Mouse (Mus musculus): ENCODE data around the gene Hspa1b. TPM values are rescaled to one million over a fixed set of nuclear protein-coding genes. Genes with fewer than 3 reads are reported as not detected.

Gene Hspa1b
- 10 to 100 TPM in 1 of 2 experiments, 1 to 10 TPM in 1; 5.1 to 34.0 TPM for polyA plus RNA-seq (2012; fragmentation: generic; extraction: Trizol)

DNA sequence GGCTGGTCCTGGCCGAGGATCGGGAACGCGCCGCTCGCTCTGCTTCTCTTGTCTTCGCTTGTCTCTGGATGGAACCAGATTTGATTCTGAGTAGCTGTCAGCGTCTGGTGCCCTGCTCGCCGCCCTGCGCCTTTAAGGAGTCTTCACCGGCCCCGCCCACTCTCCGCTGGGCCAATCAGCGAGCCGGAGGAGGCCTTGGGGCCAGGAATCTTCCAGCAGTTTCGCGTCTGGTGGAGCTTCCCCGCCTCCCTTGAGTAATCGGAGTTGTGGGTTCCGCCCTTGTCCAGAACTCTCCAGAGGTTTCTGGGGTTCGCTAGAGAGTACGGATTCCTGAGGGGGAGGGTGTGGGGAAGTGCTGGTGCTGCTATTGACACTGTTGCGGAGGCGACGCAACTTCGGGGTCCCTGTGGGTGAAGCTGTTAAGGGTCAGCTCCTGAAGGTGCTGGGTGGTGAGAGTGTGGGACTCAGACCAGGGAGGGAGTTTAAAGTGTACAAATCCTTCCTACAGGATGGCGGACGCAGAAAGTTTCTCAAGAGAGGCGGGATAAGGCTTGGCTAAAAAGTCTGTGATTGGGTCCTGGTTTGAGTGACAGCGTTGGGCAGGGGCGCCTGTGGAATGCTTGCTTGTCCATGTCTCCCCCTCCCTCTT lies at the start of gene Hspa1b:
Gene Hspa1b, minus strand, starts transcription at position 109 of the 649 bp plus-strand sequence.

DNA sequence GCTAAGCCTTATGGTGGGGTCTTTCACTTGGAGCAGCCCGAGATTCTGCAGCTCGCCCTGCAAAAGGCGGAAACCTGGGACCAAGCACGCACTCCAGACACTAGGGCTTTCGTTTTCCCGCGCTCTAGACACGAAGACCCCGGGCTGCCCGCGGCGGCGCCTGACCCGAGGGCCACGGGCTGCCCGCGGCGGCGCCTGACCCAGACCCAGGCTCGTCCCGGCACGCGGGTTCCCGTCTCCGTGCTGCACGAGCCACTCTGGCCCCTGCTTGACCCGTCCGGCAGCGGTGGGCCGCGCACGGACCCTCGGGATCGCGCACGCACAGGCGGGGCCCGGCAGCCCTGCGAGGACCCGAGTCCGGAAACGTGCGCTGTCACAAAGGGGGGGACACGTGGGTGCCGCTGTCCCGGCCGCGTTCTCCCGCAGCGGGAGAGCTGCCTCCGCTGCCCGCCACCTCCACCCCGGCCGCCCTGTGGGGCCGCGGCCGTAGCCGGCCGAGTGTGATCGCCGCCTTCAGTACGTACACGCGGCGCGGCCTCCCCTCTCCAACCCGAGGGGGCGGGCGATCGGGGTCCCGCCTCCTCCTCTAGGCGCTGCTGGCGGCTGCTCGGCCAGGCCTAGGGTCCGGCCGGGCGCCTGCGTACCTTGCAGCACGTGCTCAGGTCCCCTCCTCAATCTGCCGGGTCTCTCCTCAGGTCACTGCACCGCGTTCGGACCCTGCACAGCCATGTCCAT lies 41.8 kb upstream of the Hspa1b start, which contains the start of gene Vars:
Gene Vars, plus strand, starts transcription at position 271 of the 735 bp plus-strand sequence.

DNA sequence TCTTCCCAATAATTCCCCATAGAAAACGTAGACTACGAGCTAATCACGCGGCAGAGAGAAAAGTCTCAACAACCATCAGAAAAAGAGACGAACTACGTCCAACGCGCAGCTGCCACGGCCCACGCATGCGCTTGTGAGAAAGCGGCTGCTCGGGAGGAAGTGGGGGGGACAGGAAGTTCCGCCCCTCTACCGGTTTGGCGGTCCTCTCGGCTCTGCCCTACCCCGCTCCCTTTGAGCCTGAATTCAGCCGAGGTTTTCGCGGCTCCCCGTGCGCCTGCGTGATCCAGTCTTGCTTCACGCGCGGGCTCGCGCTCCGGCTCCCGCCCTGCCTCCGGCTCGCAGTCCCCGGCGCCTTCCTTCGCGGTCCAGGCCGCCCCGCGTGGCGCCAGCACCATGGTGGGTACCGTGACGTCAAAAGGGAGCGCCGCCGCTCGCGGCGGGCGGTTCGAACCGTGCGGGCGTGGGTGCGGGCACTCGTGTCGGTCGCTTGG lies 22.7 kb upstream of the Hspa1b start, which contains the start of gene Lsm2:
Gene Lsm2, plus strand, starts transcription at position 173 of the 491 bp plus-strand sequence.

GRCm38 (mm10) chr17:34972069-34972749 lies 13.2 kb upstream of the Hspa1b start, which contains the start of the genes Hspa1a and Hspa1l:
TSS of gene Hspa1a (minus strand) at chr17:34972156.
TSS of gene Hspa1l (plus strand) at chr17:34972703.

DNA sequence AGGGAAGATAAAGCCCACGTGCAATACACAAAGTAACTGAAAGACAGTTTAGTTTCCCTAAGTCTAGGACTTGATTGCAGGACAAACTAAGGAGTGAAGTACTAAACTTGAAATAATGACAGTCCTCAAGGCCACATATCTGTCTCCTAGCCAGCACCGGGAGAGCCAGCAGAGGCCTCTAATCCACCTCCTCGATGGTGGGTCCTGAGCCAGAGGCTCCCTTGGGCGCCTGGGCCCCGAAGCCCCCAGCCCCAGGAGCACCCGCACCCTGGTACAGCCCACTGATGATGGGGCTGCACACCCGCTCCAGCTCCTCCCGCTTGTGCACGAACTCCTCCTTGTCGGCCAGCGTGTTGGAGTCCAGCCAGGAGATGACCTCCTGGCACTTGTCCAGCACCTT lies 10.8 kb upstream of the Hspa1b start, which contains the start of gene Gm20481:
Gene Gm20481, plus strand, starts transcription at position 91 of the 400 bp plus-strand sequence.

DNA sequence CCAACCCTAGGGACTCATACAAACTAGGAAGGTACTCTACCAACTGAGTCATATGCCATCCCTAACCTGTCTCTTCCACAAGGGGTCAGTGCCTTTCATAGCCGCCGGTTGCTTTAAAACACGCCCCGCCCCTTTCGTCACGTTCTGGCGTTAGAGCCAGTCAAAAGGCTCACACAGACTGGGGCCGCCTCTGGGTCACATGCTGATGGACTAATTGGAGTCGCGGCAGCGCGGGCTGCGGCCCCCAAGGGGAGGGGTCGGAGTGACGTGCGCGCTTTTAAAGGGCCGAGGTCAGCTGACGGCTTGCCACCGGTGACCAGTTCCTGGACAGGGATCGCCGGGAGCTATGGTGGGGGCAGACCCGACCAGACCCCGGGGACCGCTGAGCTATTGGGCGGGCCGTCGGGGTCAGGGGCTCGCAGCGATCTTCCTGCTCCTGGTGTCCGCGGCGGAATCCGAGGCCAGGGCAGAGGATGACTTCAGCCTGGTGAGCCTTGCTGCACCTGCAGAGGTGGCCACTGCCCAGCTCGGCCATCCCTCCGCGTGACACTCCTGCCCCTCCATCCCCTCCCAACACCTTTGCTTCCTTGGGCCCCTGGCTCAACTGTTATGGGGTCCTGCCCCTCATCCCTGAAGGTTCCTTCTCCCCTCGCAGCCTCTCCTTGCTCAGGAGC lies 27.8 kb downstream of the Hspa1b start, which contains the start of gene Neu1:
Gene Neu1, plus strand, starts transcription at position 193 of the 674 bp plus-strand sequence.

DNA sequence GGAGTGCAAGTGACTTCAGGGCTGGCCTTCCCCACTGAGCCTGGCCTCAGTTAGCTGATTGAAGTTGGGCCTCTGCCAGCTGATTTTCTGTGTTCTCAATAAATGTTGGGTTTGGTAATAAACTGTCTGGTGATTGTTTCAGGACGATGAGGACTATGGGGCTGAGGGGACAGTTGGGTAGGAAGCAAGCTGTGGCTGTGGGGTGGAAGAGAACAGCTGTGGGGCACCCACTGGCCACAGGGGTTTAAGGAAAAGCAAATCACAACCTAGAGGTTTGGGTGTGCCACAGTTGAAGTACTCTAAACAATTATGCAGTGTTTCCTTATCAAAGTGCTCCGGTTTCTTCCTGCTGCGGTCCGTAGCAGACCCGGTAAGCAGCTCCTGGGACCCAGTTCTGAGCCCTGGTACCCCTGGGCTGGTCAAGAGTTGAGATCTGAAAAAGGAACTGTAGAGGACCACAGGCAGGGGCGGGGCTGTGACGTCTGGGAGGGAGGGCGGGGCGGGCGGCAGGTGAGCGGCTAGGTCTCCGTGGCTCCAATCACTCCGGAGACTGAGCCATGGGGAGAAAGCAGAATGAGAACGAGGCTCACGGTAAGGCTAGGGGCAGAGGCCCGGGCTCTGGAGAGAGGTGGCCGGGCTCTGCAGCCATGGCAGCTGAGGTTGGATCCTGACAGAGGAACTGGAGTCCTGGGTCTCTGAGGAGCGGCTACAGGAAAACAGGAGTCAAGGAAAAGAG lies 44.9 kb downstream of the Hspa1b start, which contains the start of gene Slc44a4:
Gene Slc44a4, plus strand, starts transcription at position 537 of the 736 bp plus-strand sequence.

Other genes with a start within 250 kb of the Hspa1b start
- gene C4b, start 215.4 kb downstream of the Hspa1b start, polyA plus RNA-seq (2012; fragmentation: generic; extraction: Trizol) = 1 to 10 TPM in 1 of 2 experiments, under 1 TPM in 1; 0.07 to 1.3 TPM
- under 1 TPM in 1 of 2 experiments, not detected in 1; 0.09 TPM for gene Cyp21a1, start 154.7 kb downstream of the Hspa1b start, polyA plus RNA-seq (2012; fragmentation: generic; extraction: Trizol)
- gene Stk19, start 122.3 kb downstream of the Hspa1b start, polyA plus RNA-seq (2012; fragmentation: generic; extraction: Trizol) = 10 to 100 TPM; 38.4 to 44.5 TPM
- gene Dxo, start 122.2 kb downstream of the Hspa1b start, polyA plus RNA-seq (2012; fragmentation: generic; extraction: Trizol) = 10 to 100 TPM; 47.7 to 51.0 TPM
- gene Skiv2l, start 109.0 kb downstream of the Hspa1b start, polyA plus RNA-seq (2012; fragmentation: generic; extraction: Trizol) = 10 to 100 TPM; 19.7 to 48.2 TPM
- gene Nelfe, start 108.8 kb downstream of the Hspa1b start, polyA plus RNA-seq (2012; fragmentation: generic; extraction: Trizol) = 100 to 1,000 TPM in 1 of 2 experiments, 10 to 100 TPM in 1; 65.1 to 134 TPM
- gene Cfb, start 96.7 kb downstream of the Hspa1b start, polyA plus RNA-seq (2012; fragmentation: generic; extraction: Trizol) = 1 to 10 TPM in 1 of 2 experiments, under 1 TPM in 1; 0.09 to 1.2 TPM
- gene Zbtb12, start 79.8 kb downstream of the Hspa1b start, polyA plus RNA-seq (2012; fragmentation: generic; extraction: Trizol) = 10 to 100 TPM in 1 of 2 experiments, 1 to 10 TPM in 1; 7.9 to 21.3 TPM
- gene Gm20547, start 77.2 kb downstream of the Hspa1b start, polyA plus RNA-seq (2012; fragmentation: generic; extraction: Trizol) = not detected
- under 1 TPM; 0.44 to 0.51 TPM for gene C2, start 61.0 kb downstream of the Hspa1b start, polyA plus RNA-seq (2012; fragmentation: generic; extraction: Trizol)
- gene Ehmt2, start 60.8 kb downstream of the Hspa1b start, polyA plus RNA-seq (2012; fragmentation: generic; extraction: Trizol) = 100 to 1,000 TPM; 206 to 224 TPM
- not detected for gene Slc44a4, start 44.8 kb downstream of the Hspa1b start, polyA plus RNA-seq (2012; fragmentation: generic; extraction: Trizol)
- gene Neu1, start 28.0 kb downstream of the Hspa1b start, polyA plus RNA-seq (2012; fragmentation: generic; extraction: Trizol) = 10 to 100 TPM in 1 of 2 experiments, 1 to 10 TPM in 1; 6.2 to 20.0 TPM
- not detected for gene Gm20481, start 10.7 kb upstream of the Hspa1b start, polyA plus RNA-seq (2012; fragmentation: generic; extraction: Trizol)
- gene Hspa1a, start 12.9 kb upstream of the Hspa1b start, polyA plus RNA-seq (2012; fragmentation: generic; extraction: Trizol) = under 1 TPM; 0.08 to 0.32 TPM
- 1 to 10 TPM in 1 of 2 experiments, under 1 TPM in 1; 0.16 to 1.9 TPM for gene Hspa1l, start 13.5 kb upstream of the Hspa1b start, polyA plus RNA-seq (2012; fragmentation: generic; extraction: Trizol)
- gene Lsm2, start 22.6 kb upstream of the Hspa1b start, polyA plus RNA-seq (2012; fragmentation: generic; extraction: Trizol) = 100 to 1,000 TPM in 1 of 2 experiments, 10 to 100 TPM in 1; 85.9 to 302 TPM
- 100 to 1,000 TPM; 118 to 278 TPM for gene Vars, start 41.7 kb upstream of the Hspa1b start, polyA plus RNA-seq (2012; fragmentation: generic; extraction: Trizol)
- gene Vwa7, start 57.3 kb upstream of the Hspa1b start, polyA plus RNA-seq (2012; fragmentation: generic; extraction: Trizol) = under 1 TPM; 0.02 to 0.09 TPM
- gene Sapcd1, start 68.8 kb upstream of the Hspa1b start, polyA plus RNA-seq (2012; fragmentation: generic; extraction: Trizol) = 1 to 10 TPM in 1 of 2 experiments, under 1 TPM in 1; 0.81 to 2.6 TPM
- gene Msh5, start 87.5 kb upstream of the Hspa1b start, polyA plus RNA-seq (2012; fragmentation: generic; extraction: Trizol) = 1 to 10 TPM; 2.2 to 3.3 TPM
- 100 to 1,000 TPM; 603 to 758 TPM for gene Clic1, start 90.7 kb upstream of the Hspa1b start, polyA plus RNA-seq (2012; fragmentation: generic; extraction: Trizol)
- 100 to 1,000 TPM in 1 of 2 experiments, 10 to 100 TPM in 1; 66.2 to 309 TPM for gene Ddah2, start 99.8 kb upstream of the Hspa1b start, polyA plus RNA-seq (2012; fragmentation: generic; extraction: Trizol)
- gene Ly6g6c, start 106.2 kb upstream of the Hspa1b start, polyA plus RNA-seq (2012; fragmentation: generic; extraction: Trizol) = 1 to 10 TPM in 1 of 2 experiments, under 1 TPM in 1; 0.11 to 1.9 TPM
- under 1 TPM in 1 of 2 experiments, not detected in 1; 0.14 TPM for gene Mpig6b, start 106.9 kb upstream of the Hspa1b start, polyA plus RNA-seq (2012; fragmentation: generic; extraction: Trizol)
- not detected for gene Ly6g6e, start 117.7 kb upstream of the Hspa1b start, polyA plus RNA-seq (2012; fragmentation: generic; extraction: Trizol)
- gene Ly6g6d, start 118.8 kb upstream of the Hspa1b start, polyA plus RNA-seq (2012; fragmentation: generic; extraction: Trizol) = not detected
- not detected for gene Ly6g6f, start 126.4 kb upstream of the Hspa1b start, polyA plus RNA-seq (2012; fragmentation: generic; extraction: Trizol)
- gene Abhd16a, start 130.0 kb upstream of the Hspa1b start, polyA plus RNA-seq (2012; fragmentation: generic; extraction: Trizol) = 100 to 1,000 TPM in 1 of 2 experiments, 10 to 100 TPM in 1; 38.3 to 112 TPM
- not detected for gene Ly6g5c, start 149.0 kb upstream of the Hspa1b start, polyA plus RNA-seq (2012; fragmentation: generic; extraction: Trizol)
- under 1 TPM; 0.12 to 0.45 TPM for gene Ly6g5b, start 156.2 kb upstream of the Hspa1b start, polyA plus RNA-seq (2012; fragmentation: generic; extraction: Trizol)
- gene Gpank1, start 162.2 kb upstream of the Hspa1b start, polyA plus RNA-seq (2012; fragmentation: generic; extraction: Trizol) = 10 to 100 TPM; 21.2 to 31.6 TPM
- 100 to 1,000 TPM; 326 to 608 TPM for gene Csnk2b, start 162.8 kb upstream of the Hspa1b start, polyA plus RNA-seq (2012; fragmentation: generic; extraction: Trizol)
- 10 to 100 TPM in 1 of 2 experiments, 1 to 10 TPM in 1; 6.0 to 17.0 TPM for gene D17H6S53E, start 167.1 kb upstream of the Hspa1b start, polyA plus RNA-seq (2012; fragmentation: generic; extraction: Trizol)
- gene Apom, start 172.8 kb upstream of the Hspa1b start, polyA plus RNA-seq (2012; fragmentation: generic; extraction: Trizol) = under 1 TPM in 1 of 2 experiments, not detected in 1; 0.44 TPM
- gene Bag6, start 175.9 kb upstream of the Hspa1b start, polyA plus RNA-seq (2012; fragmentation: generic; extraction: Trizol) = 100 to 1,000 TPM; 261 to 413 TPM
- gene Prrc2a, start 205.7 kb upstream of the Hspa1b start, polyA plus RNA-seq (2012; fragmentation: generic; extraction: Trizol) = 100 to 1,000 TPM; 216 to 365 TPM
- under 1 TPM in 1 of 2 experiments, not detected in 1; 0.47 TPM for gene Aif1, start 216.8 kb upstream of the Hspa1b start, polyA plus RNA-seq (2012; fragmentation: generic; extraction: Trizol)
- gene Lst1, start 229.2 kb upstream of the Hspa1b start, polyA plus RNA-seq (2012; fragmentation: generic; extraction: Trizol) = 10 to 100 TPM in 1 of 2 experiments, 1 to 10 TPM in 1; 1.9 to 10.8 TPM
- under 1 TPM; 0.05 to 0.06 TPM for gene Ltb, start 235.2 kb upstream of the Hspa1b start, polyA plus RNA-seq (2012; fragmentation: generic; extraction: Trizol)
- not detected for gene Tnf, start 242.8 kb upstream of the Hspa1b start, polyA plus RNA-seq (2012; fragmentation: generic; extraction: Trizol)
- gene Lta, start 246.1 kb upstream of the Hspa1b start, polyA plus RNA-seq (2012; fragmentation: generic; extraction: Trizol) = under 1 TPM; 0.12 to 0.13 TPM